Mouse (Mus musculus): Measurements from ENCODE around the gene Acin1.

GRCm38 (mm10) chr14:54609962-54610361 lies 76.8 kb downstream of the Acin1 start:
- TF ChIP-seq CTCF (IDR thresholded peaks at IDR 0.05; ENCODE audit: low read depth) (peak; percentile 45), EP300 (IDR thresholded peaks at IDR 0.05; ENCODE audit: low read depth) (no peak)

Data from heart, postnatal 0 days (tissue).